Mouse (Mus musculus) myocyte (in vitro differentiated cells): Measurements from ENCODE around the gene Rfx7. TPM values are rescaled to one million over a fixed set of nuclear protein-coding genes. Genes with fewer than 3 reads are reported as not detected.

Experiments used
- H3K27me3 ChIP-seq: one replicate; pipeline ENCODE4 v1.6.1; 2011; ENCODE audit not compliant: control insufficient read depth, insufficient read depth, insufficient read length
- H3K36me3 ChIP-seq: one replicate; pipeline ENCODE4 v1.6.1; 2011; ENCODE audit not compliant: control insufficient read depth, insufficient read depth
- H3K4me2 ChIP-seq: one replicate; pipeline ENCODE4 v1.6.1; 2011; ENCODE audit warnings: low read depth, control low read depth
- H3K4me3 ChIP-seq: one replicate; pipeline ENCODE4 v1.5.1; 2011; ENCODE audit warnings: mild to moderate bottlenecking, control low read depth, moderate library complexity
- H3K79me2 ChIP-seq: one replicate; pipeline ENCODE4 v1.6.1; 2011; ENCODE audit not compliant: control insufficient read depth, insufficient read depth
- H3ac ChIP-seq: one replicate; pipeline ENCODE4 v1.6.1; 2011; ENCODE audit not compliant: control insufficient read depth, insufficient read length
- CEBPB ChIP-seq: IDR thresholded peaks from 2 replicates; pipeline ENCODE4 v1.6.1; 2011; ENCODE audit warnings: mild to moderate bottlenecking, moderate library complexity; ENCODE audit not compliant: poor library complexity, insufficient read depth, severe bottlenecking
- E2F4 ChIP-seq: IDR thresholded peaks from one replicate; pipeline ENCODE4 v1.6.1; 2011; ENCODE audit warnings: mild to moderate bottlenecking, control low read depth, moderate library complexity; ENCODE audit not compliant: insufficient read depth
- MAX ChIP-seq: IDR thresholded peaks from one replicate; pipeline ENCODE4 v1.6.1; 2011; ENCODE audit warnings: low read depth, mild to moderate bottlenecking, control low read depth
- MYOD1 ChIP-seq, 3 experiments: IDR thresholded peaks; one replicate each; pipeline ENCODE4 v1.6.1; 2011; ENCODE audit warnings: control low read depth in 2 of 3, low read depth in 2 of 3, mild to moderate bottlenecking in 2 of 3, moderate library complexity in 1 of 3; ENCODE audit not compliant: insufficient read length in 2 of 3, control insufficient read depth in 1 of 3
- MYOG ChIP-seq, 3 experiments: IDR thresholded peaks; one replicate each; pipeline ENCODE4 v1.6.1; 2011; ENCODE audit warnings: control low read depth in 2 of 3, low read depth in 2 of 3, mild to moderate bottlenecking in 2 of 3; ENCODE audit not compliant: insufficient read length in 2 of 3, control insufficient read depth in 1 of 3, insufficient read depth in 1 of 3
- POLR2A ChIP-seq: IDR thresholded peaks from one replicate; pipeline ENCODE4 v1.6.1; 2011; ENCODE audit warnings: low read depth, mild to moderate bottlenecking, control low read depth, moderate library complexity; ENCODE audit not compliant: insufficient read length
- POLR2AphosphoS2 ChIP-seq: IDR thresholded peaks from one replicate; pipeline ENCODE4 v1.6.1; 2011; ENCODE audit warnings: low read depth, control low read depth; ENCODE audit not compliant: insufficient read length
- REST ChIP-seq: IDR thresholded peaks from one replicate; pipeline ENCODE4 v1.6.1; 2011; ENCODE audit warnings: mild to moderate bottlenecking, control low read depth, moderate library complexity; ENCODE audit not compliant: insufficient read depth, insufficient read length
- SRF ChIP-seq: IDR thresholded peaks from one replicate; pipeline ENCODE4 v1.6.1; 2011; ENCODE audit warnings: low read depth; ENCODE audit not compliant: control insufficient read depth, insufficient read length
- TCF12 ChIP-seq: IDR thresholded peaks from one replicate; pipeline ENCODE4 v1.6.1; 2011; ENCODE audit warnings: mild to moderate bottlenecking, control low read depth; ENCODE audit not compliant: poor library complexity, insufficient read depth, severe bottlenecking
- TCF3 ChIP-seq: IDR thresholded peaks from one replicate; pipeline ENCODE4 v1.6.1; 2011; ENCODE audit warnings: low read depth, control low read depth; ENCODE audit not compliant: insufficient read length
- USF1 ChIP-seq: IDR thresholded peaks from one replicate; pipeline ENCODE4 v1.6.1; 2011; ENCODE audit warnings: low read depth, mild to moderate bottlenecking, control low read depth, moderate library complexity
- polyA plus RNA-seq: library from polyadenylated mRNA; unstranded; fragments of >200 nt; fragmentation: generic; extraction: Trizol; gene quantifications from one replicate; pipeline ENCODE4 v1.2.1, GENCODE M21; 2012; ENCODE audit warnings: missing spikeins

Rfx7 gene
- polyA plus RNA-seq, 1 experiment, result 3.7 TPM

DNA sequence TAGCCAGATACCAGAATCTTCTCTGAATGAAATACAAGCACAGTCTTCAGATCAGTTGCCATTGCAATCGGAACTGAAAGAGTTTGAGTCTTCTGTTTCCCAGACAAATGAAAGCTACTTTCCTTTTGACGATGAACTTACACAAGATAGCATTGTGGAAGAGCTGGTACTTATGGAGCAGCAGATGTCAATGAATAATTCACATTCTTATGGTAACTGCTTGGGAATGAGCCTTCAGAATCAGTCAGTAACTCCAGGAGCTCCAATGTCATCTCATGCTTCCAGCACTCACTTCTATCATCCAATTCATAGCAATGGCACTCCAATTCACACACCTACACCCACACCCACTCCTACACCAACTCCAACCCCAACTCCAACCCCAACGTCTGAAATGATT is 86.0 kb downstream of the Rfx7 start:
- TF ChIP-seq USF1 (no peak), MYOG (IDR thresholded peaks at IDR 0.05; ENCODE audit: control insufficient read depth in 1 of 3, insufficient read depth in 1 of 3, insufficient read length in 2 of 3, low read depth in 2 of 3) (no peak), SRF (no peak), TCF12 (no peak), TCF3 (no peak), REST (no peak)

GRCm38 (mm10) chr9:72623605-72624004 is 91.6 kb downstream of the Rfx7 start:
- no peak overlapping the region for H3K4me2 ChIP-seq
- H3K4me3 ChIP-seq, result no peak overlapping the region
- no peak overlapping the region for H3ac ChIP-seq
- H3K79me2 ChIP-seq, result no peaks in the 10 kb centered on the region
- TF ChIP-seq CEBPB (no peak), SRF (no peak), TCF3 (no peak)
- H3K36me3 ChIP-seq, result peaks cover 5% of the 10 kb centered on the region
- H3K27me3 ChIP-seq, result no peaks in the 10 kb centered on the region

More for the DNA sequence above, 86.0 kb downstream of the Rfx7 start:
- Histone ChIP-seq H3K36me3 (peaks cover 29% of the 10 kb centered on the region), H3K4me3 (no peak overlapping the region), H3K27me3 (no peaks in the 10 kb centered on the region), H3K4me2 (no peak overlapping the region), H3K79me2 (no peaks in the 10 kb centered on the region), H3ac (no peak overlapping the region)

DNA sequence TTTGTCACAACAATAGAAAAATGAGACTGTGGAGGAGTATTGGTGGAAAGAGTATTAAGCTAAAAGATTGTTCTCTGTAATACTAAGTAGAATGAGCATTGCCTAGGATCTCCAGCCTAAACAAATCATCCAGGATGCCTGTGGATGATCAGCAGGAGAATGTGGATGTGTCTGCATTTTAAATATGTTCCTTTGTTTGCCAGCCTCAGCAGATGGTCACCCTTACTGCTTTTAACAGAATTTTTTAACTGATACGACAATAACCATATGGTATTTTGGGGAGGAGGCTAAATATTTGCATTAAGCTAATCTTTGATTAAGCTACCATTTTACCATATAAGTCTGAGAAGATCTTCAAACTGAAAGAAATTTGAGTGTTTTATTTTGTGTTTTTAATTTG is 95.6 kb downstream of the Rfx7 start:
- no peak overlapping the region for H3K4me3 ChIP-seq
- TF ChIP-seq TCF12 (no peak), REST (no peak), POLR2A (no peak), MYOG (IDR thresholded peaks at IDR 0.05; ENCODE audit: control insufficient read depth in 1 of 3, insufficient read depth in 1 of 3, insufficient read length in 2 of 3, low read depth in 2 of 3) (no peak), MYOD1 (IDR thresholded peaks at IDR 0.05; ENCODE audit: control insufficient read depth in 1 of 3, insufficient read length in 2 of 3, low read depth in 2 of 3) (no peak), MAX (no peak), E2F4 (no peak), POLR2AphosphoS2 (no peak), TCF3 (no peak), SRF (no peak), USF1 (no peak), CEBPB (no peak)
- no peak overlapping the region for H3ac ChIP-seq
- H3K36me3 ChIP-seq, result no peaks in the 10 kb centered on the region
- H3K79me2 ChIP-seq, result no peaks in the 10 kb centered on the region
- H3K4me2 ChIP-seq, result no peak overlapping the region
- H3K27me3 ChIP-seq, result no peaks in the 10 kb centered on the region

DNA sequence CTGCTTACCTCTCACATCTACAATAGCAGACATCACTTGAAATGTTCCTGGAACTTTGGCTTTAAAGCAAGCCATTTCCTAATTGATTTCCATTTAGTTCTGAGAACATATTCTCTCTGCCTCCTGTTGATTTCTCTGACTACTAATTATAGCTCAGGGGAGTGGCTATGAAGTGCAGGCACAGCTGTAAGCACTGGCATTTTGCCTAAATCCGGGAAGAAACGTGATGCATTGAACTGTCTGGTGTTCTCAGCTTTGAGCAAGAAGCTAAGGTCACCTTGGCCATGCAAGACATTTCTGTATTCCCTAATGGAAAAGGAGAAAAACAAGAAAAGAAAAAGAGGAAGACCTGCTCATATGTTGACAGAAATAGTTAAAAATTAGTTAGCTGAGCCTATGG is 96.6 kb downstream of the Rfx7 start:
- Histone ChIP-seq H3K4me2 (peak overlapping the region; percentile 62), H3K36me3 (no peaks in the 10 kb centered on the region), H3K79me2 (no peaks in the 10 kb centered on the region), H3ac (no peak overlapping the region), H3K4me3 (no peak overlapping the region), H3K27me3 (no peaks in the 10 kb centered on the region)
- peak; percentile 82 to 90 (median 89) for TF ChIP-seq MYOD1 (IDR thresholded peaks at IDR 0.05; ENCODE audit: control insufficient read depth in 1 of 3, insufficient read length in 2 of 3, low read depth in 2 of 3)
- no peak for TF ChIP-seq SRF
- TF ChIP-seq TCF12, result peak; percentile 45
- TF ChIP-seq MYOG (IDR thresholded peaks at IDR 0.05; ENCODE audit: control insufficient read depth in 1 of 3, insufficient read depth in 1 of 3, insufficient read length in 2 of 3, low read depth in 2 of 3), result peak in 2 of 3 experiments; percentile 50 to 78

GRCm38 (mm10) chr9:72632198-72632597 is 100.2 kb downstream of the Rfx7 start:
- TF ChIP-seq POLR2AphosphoS2 (no peak), E2F4 (no peak), CEBPB (no peak), USF1 (no peak), MYOG (IDR thresholded peaks at IDR 0.05; ENCODE audit: control insufficient read depth in 1 of 3, insufficient read depth in 1 of 3, insufficient read length in 2 of 3, low read depth in 2 of 3) (no peak), TCF12 (no peak), REST (no peak), MAX (no peak), POLR2A (no peak), TCF3 (no peak), MYOD1 (IDR thresholded peaks at IDR 0.05; ENCODE audit: control insufficient read depth in 1 of 3, insufficient read length in 2 of 3, low read depth in 2 of 3) (no peak), SRF (no peak)
- Histone ChIP-seq H3K36me3 (no peaks in the 10 kb centered on the region), H3K27me3 (no peaks in the 10 kb centered on the region), H3ac (no peak overlapping the region), H3K4me2 (no peak overlapping the region), H3K79me2 (no peaks in the 10 kb centered on the region), H3K4me3 (no peak overlapping the region)

- no peak overlapping the region for H3ac ChIP-seq
- no peaks in the 10 kb centered on the region for H3K36me3 ChIP-seq
- H3K79me2 ChIP-seq, result no peaks in the 10 kb centered on the region
- TF ChIP-seq POLR2AphosphoS2 (no peak), CEBPB (no peak), REST (no peak), SRF (no peak), E2F4 (no peak), MYOD1 (IDR thresholded peaks at IDR 0.05; ENCODE audit: control insufficient read depth in 1 of 3, insufficient read length in 2 of 3, low read depth in 2 of 3) (no peak), TCF12 (no peak), TCF3 (no peak), MAX (no peak)
- H3K4me3 ChIP-seq, result no peak overlapping the region
- H3K27me3 ChIP-seq, result no peaks in the 10 kb centered on the region
- H3K4me2 ChIP-seq, result no peak overlapping the region
Observed at GRCm38 (mm10) chr9:72635134-72635533, 103.1 kb downstream of the Rfx7 start.
